Mouse (Mus musculus): ENCODE measurements around the gene Gm21983. TPM values are rescaled to one million over a fixed set of nuclear protein-coding genes. Genes with fewer than 3 reads are reported as not detected.

Gm21983 gene
- polyA plus RNA-seq, 1 experiment from 2014 or later, result not detected

DNA sequence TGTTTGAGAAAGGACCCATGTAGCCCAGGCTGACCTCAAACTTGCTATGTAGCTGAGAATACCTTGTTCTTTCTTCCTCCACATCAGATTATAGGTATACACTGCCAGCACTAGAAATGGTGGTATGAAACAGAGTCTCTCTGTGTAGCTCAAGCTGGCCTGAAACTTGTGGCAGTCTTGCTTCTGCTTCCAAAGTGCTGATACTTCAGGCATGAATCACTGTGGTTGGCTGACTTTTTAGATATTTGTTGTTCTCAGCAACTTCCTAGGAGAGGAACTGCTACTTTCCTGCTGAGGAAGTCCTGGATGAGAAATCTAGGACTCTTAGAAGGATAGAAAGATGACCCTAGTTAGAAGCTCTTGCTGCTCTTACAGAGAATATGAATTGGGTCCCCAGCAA, 17.5 kb upstream of the Gm21983 start:
- Histone ChIP-seq H3K27ac (peak overlapping the region; percentile 96), H3K36me3 (ENCODE audit: inconsistent target) (peaks cover 13% of the 10 kb centered on the region), H3K4me3 (ENCODE audit: inconsistent target) (no peak overlapping the region), H3K79me2 (ENCODE audit: inconsistent target) (peaks cover 23% of the 10 kb centered on the region)

DNA sequence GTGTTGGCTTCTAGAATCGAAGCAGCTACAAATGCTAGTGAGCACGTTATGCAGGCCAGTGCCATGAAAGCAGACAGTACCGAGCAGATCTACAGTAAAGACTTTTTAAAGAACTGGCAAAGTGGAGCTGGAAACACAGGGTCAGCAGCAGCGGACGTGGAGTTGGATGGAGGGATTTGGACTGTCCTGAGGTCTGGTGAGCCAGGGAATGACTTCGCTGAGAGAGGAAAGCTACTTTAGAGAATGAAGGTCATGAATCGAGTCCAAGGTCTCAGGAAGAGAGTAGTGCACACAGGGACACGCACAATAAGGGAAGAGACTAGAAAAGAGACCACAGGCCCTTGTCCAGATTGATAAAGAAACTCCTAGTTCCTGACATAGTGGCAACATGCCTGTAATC, 16.7 kb upstream of the Gm21983 start:
- Histone ChIP-seq H3K27ac (peak overlapping the region; percentile 96), H3K36me3 (ENCODE audit: inconsistent target) (peaks cover 14% of the 10 kb centered on the region), H3K79me2 (ENCODE audit: inconsistent target) (peaks cover 30% of the 10 kb centered on the region), H3K4me3 (ENCODE audit: inconsistent target) (no peak overlapping the region)
- WGBS (ENCODE audit: missing documents), result 94% methylated on average over 8 of the region's 8 CpGs

DNA sequence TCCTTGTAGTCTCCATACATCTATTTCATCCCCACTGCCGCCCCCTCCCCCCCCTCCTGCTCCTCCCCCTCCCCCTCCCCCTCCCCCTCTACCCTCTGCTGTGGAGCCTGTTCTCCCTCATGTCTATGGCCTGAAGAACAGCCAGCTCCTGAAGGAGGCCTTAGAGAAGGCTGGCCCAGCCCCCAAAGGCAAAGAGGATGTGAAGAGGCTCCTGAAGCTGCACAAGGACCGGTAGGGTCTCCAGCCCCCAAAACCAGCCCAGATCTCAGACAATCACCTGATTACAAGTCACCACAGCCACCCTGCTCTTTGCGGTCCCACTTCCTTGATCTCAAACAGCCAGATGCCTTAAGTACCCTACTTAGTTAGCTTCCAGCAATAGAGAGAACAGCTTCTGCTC, 16.2 kb upstream of the Gm21983 start:
- Histone ChIP-seq H3K27ac (peak overlapping the region; percentile 96), H3K79me2 (ENCODE audit: inconsistent target) (peaks cover 35% of the 10 kb centered on the region), H3K4me3 (ENCODE audit: inconsistent target) (no peak overlapping the region), H3K36me3 (ENCODE audit: inconsistent target) (peaks cover 19% of the 10 kb centered on the region)
- 95% methylated on average over 2 of the region's 3 CpGs for WGBS (ENCODE audit: missing documents)

DNA sequence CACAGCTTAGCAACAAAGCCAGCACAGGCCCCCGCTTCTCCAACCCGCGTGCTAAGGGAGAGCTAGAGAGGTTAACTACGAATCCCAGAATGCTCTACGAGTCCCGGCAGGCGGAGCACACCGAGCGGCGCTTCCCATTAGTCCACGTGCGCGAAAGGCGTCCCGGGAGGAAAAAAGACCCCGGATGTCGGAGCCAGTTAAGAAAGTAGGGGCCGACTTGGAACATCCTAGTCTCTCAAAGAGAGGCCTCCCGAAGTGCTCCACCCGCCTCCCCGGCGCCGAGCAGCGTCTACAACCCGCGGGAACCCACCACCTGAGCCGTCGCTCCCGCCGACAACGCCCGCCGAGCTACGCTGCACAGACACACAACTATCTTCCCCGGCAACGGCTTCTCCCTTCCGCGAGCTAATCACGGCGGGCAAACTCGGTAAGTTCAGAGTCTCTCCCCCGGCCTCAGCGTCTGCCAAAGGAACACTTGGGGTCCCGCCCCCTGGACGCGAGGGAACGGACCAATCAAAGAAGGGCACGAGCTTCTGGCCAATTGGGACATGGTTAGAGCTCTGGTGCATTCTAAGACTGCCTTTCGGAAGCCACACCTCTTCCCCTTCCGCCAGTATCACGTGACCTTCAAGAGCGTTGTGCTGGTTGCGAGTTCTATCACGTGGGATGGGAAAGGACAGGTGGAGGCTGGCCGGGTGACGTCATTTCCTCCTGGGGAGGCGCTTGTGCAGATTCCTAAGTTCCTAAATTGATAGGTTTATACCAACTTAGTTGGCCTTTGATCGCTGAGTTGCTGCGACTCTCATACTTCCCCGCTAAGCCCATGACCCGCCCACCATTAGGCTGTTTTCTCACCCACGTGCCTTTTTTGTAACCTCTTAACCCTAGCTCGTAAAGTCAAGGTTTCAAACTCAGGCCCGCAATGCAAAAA, 15.1 kb upstream of the Gm21983 start, which contains the start of the genes BC024978 and Snrpa:
Gene BC024978, plus strand, starts transcription at position 101 of the 931 bp plus-strand sequence.
Gene Snrpa, minus strand, starts transcription at position 591 of the 931 bp plus-strand sequence.
- H3K79me2 ChIP-seq (ENCODE audit: inconsistent target), result peaks cover 47% of the 10 kb centered on the region
- H3K27ac ChIP-seq, result peak within 1 kb of the TSS; percentile 96
- H3K4me3 ChIP-seq (ENCODE audit: inconsistent target), result peak within 1 kb of the TSS; percentile 54
- peaks cover 30% of the 10 kb centered on the region for H3K36me3 ChIP-seq (ENCODE audit: inconsistent target)
- WGBS (ENCODE audit: missing documents), result under 1% methylated on average over 64 of the region's 64 CpGs

DNA sequence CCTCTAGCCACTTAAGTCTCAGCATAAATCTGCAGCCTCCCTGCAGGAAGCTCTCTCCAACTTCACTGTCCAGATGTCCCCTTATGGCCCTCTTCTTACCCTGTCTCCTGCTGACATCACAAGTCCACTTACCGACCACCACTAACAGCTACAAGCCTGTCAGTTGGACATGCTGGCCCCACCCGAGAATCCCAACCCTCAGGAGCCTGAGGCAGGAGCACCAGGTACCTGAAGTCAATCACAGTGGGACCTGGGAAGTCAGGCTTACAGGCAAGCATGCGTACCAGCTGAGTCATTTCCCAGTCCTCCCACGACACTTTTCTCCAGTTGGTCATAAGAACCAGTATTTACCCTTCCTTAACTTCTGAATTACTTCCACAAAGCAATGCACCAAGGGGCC, 12.8 kb upstream of the Gm21983 start:
- no peak overlapping the region for H3K27ac ChIP-seq
- H3K4me3 ChIP-seq (ENCODE audit: inconsistent target), result no peak overlapping the region
- peaks cover 52% of the 10 kb centered on the region for H3K36me3 ChIP-seq (ENCODE audit: inconsistent target)
- WGBS (ENCODE audit: missing documents), result 76% methylated on average over 4 of the region's 4 CpGs
- peaks cover 67% of the 10 kb centered on the region for H3K79me2 ChIP-seq (ENCODE audit: inconsistent target)

DNA sequence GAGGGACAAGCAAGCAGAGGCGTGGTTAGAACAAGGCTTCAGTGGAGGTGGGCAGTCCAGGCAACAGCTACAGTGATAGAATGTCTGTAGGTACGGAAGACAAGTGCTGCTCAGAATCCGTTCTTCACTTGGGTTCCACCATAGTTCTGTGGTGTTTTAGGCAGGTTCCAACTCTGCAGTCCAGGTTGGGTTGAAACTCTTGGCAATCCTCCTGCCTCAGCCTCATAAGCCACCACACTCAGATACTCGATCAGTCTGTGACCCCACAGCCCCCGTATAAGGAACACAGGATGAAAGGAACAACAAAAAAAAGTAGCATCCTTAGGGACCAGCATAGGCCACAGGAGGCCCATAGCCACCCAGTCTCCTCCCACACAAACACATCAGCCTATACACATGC, 11.5 kb upstream of the Gm21983 start:
- no peak overlapping the region for H3K4me3 ChIP-seq (ENCODE audit: inconsistent target)
- H3K27ac ChIP-seq, result no peak overlapping the region
- peaks cover 67% of the 10 kb centered on the region for H3K79me2 ChIP-seq (ENCODE audit: inconsistent target)
- peaks cover 63% of the 10 kb centered on the region for H3K36me3 ChIP-seq (ENCODE audit: inconsistent target)
- 96% methylated on average over 5 of the region's 5 CpGs for WGBS (ENCODE audit: missing documents)

DNA sequence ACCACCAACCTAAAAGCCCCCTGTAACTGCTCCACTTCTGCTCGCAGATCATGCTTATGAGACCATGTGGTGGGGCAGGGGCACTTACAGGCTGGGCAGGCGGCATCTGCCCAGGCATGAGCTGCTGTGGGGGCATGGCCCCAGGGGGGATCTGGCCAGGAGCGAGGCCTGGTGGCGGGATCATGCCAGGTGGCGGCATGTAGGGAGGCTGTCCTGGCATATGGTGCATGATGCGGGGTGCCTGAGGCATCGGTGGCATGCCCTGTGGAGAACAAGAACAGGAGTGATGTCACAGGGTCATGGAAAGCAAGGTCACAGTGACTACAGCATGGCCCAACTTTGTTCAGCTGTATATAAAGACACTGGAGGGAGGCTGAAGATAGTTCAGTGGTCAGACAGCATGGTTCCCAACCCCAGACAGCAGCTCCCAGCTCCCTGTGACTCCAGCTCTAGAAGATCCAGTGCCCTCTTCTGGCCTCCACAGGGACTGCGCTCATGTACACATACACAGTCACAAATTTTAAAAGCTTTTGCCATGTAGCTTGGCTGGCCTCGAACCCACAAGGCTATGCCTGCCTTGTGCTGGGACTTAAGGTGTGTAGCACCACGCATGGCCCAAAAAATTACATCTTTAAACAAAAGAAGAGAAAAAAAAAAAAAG, 8.5 kb upstream of the Gm21983 start:
- no peak overlapping the region for H3K27ac ChIP-seq
- H3K36me3 ChIP-seq (ENCODE audit: inconsistent target), result peaks cover 88% of the 10 kb centered on the region
- 94% methylated on average over 10 of the region's 10 CpGs for WGBS (ENCODE audit: missing documents)
- H3K4me3 ChIP-seq (ENCODE audit: inconsistent target), result no peak overlapping the region
- H3K79me2 ChIP-seq (ENCODE audit: inconsistent target), result peaks cover 55% of the 10 kb centered on the region

DNA sequence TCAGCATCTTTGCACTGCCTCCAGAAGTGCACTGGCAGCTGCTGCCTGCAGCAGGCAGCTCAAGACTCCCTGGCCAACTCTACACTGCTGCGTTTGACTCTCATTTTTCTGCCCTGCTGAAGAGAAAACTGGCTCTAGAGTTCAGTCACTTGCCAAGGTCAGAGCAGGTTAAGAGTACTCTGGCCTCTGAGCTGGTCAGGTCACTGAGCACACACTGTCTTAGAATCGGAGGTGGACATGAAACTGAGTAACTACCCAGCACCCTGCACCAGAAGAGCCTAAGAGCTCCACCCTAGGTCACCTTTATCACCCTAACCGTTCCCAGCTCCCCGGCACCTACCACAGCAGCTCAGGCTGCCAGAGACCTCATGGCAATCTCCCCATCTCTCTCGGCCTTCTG, 5.1 kb upstream of the Gm21983 start:
- WGBS (ENCODE audit: missing documents), result 91% methylated on average over 5 of the region's 5 CpGs

DNA sequence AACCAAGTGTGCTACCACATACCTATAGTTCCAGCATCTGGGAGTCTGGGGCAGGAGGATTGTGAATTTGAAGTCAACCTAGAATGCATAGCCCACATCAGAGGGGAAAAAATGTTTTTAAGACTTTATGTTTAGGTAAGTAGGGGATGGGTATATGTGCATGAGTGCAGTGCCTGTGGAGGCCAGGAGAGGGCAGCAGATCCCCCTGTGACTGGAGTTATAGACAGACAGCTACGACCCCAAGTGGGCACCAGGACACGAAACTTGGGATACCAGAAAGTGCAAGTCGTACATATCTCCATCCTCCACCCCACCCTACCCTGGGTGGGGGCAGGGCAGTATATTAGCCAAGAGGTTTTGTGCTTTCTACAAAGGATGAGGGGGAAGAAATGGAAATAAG, 4.1 kb upstream of the Gm21983 start:
- no peak overlapping the region for H3K4me3 ChIP-seq (ENCODE audit: inconsistent target)
- peaks cover 11% of the 10 kb centered on the region; the same call in 1 of the 2 replicates for H3K79me2 ChIP-seq (ENCODE audit: inconsistent target)
- peaks cover 47% of the 10 kb centered on the region for H3K36me3 ChIP-seq (ENCODE audit: inconsistent target)
- 65% methylated on average over 3 of the region's 3 CpGs for WGBS (ENCODE audit: missing documents)
- H3K27ac ChIP-seq, result no peak overlapping the region

More for the DNA sequence above, 5.1 kb upstream of the Gm21983 start:
- Histone ChIP-seq H3K79me2 (ENCODE audit: inconsistent target) (peaks cover 21% of the 10 kb centered on the region), H3K4me3 (ENCODE audit: inconsistent target) (no peak overlapping the region), H3K27ac (no peak overlapping the region), H3K36me3 (ENCODE audit: inconsistent target) (peaks cover 58% of the 10 kb centered on the region)

DNA sequence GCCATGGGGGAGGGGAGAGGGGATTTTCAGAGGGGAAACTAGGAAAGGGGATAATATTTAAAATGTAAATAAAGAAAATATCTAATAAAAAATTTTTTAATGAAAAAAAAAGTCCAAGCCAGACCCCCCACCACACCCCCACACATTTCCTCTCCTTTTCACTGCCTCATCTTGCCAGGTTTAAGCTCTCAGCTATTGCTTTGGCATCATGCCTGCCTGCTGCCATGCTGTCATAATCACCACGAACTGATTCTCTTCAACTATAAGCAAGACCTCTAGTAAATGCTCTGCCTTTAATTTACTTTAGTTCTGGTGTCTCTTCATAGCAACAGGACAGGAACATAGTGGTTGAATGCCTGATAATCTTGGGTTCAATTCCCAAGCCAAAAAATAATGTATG, 1.6 kb upstream of the Gm21983 start:
- peaks cover 6% of the 10 kb centered on the region; the same call in 1 of the 2 replicates for H3K79me2 ChIP-seq (ENCODE audit: inconsistent target)
- whole genome bisulfite sequencing (ENCODE audit: missing documents), result 81% methylated on average over 1 of the region's 1 CpGs

DNA sequence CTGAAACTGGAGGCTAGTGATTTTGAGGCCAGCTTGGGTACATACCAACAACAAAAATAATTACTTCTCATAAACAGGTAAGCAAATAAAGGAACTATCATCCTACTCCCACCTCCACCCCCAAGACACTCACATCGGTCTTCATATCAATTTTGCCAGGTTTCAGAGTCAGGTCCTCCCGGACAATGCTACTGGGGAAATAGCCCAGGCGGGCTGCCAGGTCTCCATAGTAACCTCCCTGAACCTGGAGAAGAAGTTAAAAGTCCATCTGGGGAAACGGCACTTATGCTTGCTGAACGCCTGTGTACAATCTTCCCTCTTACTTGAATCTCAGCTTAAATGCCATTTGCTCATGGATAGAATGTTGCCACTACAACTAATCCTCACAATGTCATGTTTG, 850 bp downstream of the Gm21983 start:
- H3K36me3 ChIP-seq (ENCODE audit: inconsistent target), result peaks cover 5% of the 10 kb centered on the region; the same call in 1 of the 2 replicates
- H3K4me3 ChIP-seq (ENCODE audit: inconsistent target), result no peak overlapping the region
- peaks cover 23% of the 10 kb centered on the region; the same call in 1 of the 2 replicates for H3K79me2 ChIP-seq (ENCODE audit: inconsistent target)
- H3K27ac ChIP-seq, result no peak overlapping the region
- 90% methylated on average over 5 of the region's 5 CpGs for WGBS (ENCODE audit: missing documents)

More for the DNA sequence above, 1.6 kb upstream of the Gm21983 start:
- H3K36me3 ChIP-seq (ENCODE audit: inconsistent target), result peaks cover 25% of the 10 kb centered on the region; the same call in 1 of the 2 replicates
- no peak overlapping the region for H3K27ac ChIP-seq
- H3K4me3 ChIP-seq (ENCODE audit: inconsistent target), result no peak overlapping the region

DNA sequence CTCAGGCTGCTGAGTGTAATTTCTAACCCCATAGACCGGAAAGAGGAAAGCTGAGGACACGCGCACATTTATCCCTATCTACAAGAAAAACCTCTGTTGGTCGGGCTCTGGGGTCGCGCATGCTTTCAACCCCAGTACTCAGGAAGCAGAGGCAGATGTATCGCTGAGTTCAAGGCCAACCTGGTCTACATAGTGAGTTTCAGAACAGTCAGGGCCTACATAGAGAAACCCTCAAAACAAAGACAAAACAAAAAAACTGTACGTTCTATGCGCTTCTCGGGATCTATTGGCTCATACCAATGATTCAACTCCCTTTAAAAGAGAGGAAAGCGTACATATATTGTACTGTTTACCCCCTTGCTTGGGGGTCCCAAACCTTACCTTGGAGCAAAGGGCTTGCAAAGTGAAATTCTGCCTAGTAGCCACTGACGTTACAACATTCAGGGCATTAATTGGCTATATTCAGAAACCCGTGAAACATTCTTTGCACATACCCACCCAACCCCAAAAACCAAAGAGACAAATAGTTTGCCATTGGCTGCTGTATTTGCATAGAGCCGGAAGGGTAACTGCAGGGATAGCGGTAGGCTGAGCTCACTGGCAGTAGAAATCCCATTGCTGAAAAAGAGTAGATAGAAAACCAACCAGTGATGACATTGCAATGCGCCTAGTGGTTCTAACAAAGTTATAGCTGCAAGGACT, 1.5 kb downstream of the Gm21983 start:
- peaks cover 7% of the 10 kb centered on the region; the same call in 1 of the 2 replicates for H3K36me3 ChIP-seq (ENCODE audit: inconsistent target)
- H3K4me3 ChIP-seq (ENCODE audit: inconsistent target), result peak overlapping the region; percentile 26
- 53% methylated on average over 16 of the region's 16 CpGs for WGBS (ENCODE audit: missing documents)
- peaks cover 23% of the 10 kb centered on the region; the same call in 1 of the 2 replicates for H3K79me2 ChIP-seq (ENCODE audit: inconsistent target)
- peak overlapping the region; percentile 44 for H3K27ac ChIP-seq

DNA sequence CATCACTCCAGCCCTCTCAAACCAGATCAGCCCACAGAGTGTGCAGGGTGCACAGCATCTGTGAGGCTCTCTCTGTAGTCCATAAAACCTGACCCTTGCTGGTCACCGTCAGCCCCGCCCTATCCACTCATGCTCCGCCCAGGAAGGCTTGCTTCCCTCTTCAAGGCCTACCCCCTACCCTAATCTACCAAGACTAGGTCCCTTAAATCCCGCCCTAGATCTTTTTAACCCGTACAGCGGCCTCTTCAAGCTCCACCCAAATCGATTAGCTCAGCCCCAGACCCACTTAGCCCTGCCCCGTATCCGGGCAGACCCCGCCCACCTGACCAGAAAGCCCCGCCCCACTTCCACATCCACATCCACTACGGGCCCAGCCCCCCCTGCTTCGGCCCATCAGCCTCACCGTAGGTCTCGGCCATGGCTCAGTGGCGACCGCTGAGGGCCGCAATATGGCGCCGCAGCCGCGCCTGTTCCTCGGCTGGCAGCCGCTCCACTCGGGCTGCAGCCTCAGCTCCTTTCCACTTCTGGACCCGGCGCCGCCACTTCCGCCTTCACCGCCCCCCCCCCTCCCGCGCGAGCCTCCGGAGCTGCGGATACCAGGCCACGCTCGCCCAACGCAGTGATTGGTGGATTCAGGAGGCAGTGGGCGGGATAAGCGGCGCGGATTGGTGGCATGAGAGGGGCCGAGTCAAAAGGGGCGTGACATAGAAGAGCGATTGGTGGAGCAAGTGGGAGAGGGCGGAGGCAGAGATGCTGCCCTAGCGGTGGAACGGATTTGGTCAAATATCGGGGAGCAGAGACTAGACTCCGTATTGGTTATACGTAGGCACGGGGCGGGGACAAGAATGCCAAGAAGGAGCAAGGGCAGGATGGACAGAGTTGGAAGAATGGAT, 2.3 kb downstream of the Gm21983 start, which contains the start of gene Rab4b:
Gene Rab4b, minus strand, starts transcription at position 573 of the 893 bp plus-strand sequence.
- peak within 1 kb of the TSS; percentile 55 for H3K27ac ChIP-seq
- peaks cover 23% of the 10 kb centered on the region; the same call in 1 of the 2 replicates for H3K79me2 ChIP-seq (ENCODE audit: inconsistent target)
- H3K36me3 ChIP-seq (ENCODE audit: inconsistent target), result peaks cover 14% of the 10 kb centered on the region
- H3K4me3 ChIP-seq (ENCODE audit: inconsistent target), result peak within 1 kb of the TSS; percentile 59
- WGBS (ENCODE audit: missing documents), result under 1% methylated on average over 46 of the region's 53 CpGs
